Mouse (Mus musculus) lung, postnatal 10 days (tissue): ENCODE data around the gene Bfsp2.

ENCODE experiments used
- DNase-seq: peaks from one replicate; pipeline ENCODE4 v3.0.0; 2021

The Bfsp2 gene

GRCm38 (mm10) chr9:103426425-103426824 lies 53.8 kb downstream of the Bfsp2 start:
- DNase-seq: no peak

- no peak for DNase-seq
Observed at GRCm38 (mm10) chr9:103424869-103425268, 55.4 kb downstream of the Bfsp2 start.

DNA sequence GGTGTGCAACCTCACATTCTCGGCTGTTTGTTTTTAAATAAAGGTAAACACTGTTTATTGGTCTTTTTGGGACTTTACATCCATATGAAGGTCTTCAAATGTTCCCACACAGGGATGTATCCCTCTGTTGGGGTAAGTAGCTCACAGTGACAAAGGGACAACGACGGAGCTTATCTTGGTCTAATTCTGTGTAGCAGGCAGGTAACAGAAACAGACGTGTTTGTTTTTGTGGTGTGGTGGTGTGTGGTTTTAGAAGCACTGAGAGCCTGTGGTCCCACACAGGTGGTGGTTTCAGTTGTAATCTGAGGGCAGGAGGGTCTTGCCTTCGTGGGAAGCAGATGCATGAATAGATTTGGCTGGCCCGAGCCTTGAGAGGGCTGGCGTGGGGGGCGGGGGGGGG lies 56.3 kb downstream of the Bfsp2 start:
- no peak for DNase-seq

- no peak for DNase-seq
Observed at GRCm38 (mm10) chr9:103423384-103423783, 56.8 kb downstream of the Bfsp2 start.

GRCm38 (mm10) chr9:103422847-103423246 lies 57.4 kb downstream of the Bfsp2 start:
- DNase-seq: no peak

- no peak for DNase-seq
Observed at GRCm38 (mm10) chr9:103420844-103421243, 59.4 kb downstream of the Bfsp2 start.

DNA sequence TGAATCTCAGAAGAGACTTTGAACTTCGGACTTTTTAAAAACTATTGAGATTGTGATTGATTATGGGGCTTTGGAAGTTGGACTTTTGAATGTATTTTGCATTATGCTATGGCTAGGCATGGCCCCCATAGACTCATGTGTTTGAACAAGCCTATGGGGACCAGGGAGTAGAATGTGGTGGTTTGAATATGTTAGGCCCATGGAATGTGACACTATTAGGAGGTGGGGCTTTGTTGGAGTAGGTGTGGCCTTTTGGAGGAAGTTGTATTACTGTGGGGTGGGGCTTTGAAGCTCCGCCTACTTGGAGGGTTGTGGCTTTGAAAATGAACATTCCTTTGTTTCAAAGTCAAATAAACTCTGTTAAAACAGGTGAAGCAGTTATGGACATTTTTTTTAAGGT lies 61.4 kb downstream of the Bfsp2 start:
- peak; percentile 41 for DNase-seq

- DNase-seq: peak; percentile 57
Observed at GRCm38 (mm10) chr9:103418267-103418666, 62.0 kb downstream of the Bfsp2 start.

DNA sequence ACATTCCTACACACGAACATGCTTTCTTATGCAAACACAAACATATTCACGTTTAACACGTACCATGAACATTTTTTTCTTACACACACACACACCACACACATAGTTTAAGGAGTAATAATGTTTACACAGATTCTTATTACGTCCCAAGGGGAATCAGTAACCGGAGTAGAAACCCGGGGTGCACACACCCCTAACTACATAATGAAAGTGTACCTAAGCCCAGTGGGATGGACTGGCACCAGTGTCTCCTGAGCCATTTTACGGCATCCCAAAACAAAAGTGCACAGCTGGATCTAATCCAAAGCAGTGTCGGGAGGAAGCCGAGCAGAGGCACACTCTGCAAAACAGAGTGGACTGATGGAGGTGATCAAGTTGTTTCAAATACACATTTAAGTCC lies 66.8 kb downstream of the Bfsp2 start:
- DNase-seq: no peak

- no peak for DNase-seq
Observed at GRCm38 (mm10) chr9:103409119-103409518, 71.1 kb downstream of the Bfsp2 start.

- no peak for DNase-seq
Observed at GRCm38 (mm10) chr9:103408136-103408777, 72.0 kb downstream of the Bfsp2 start.

GRCm38 (mm10) chr9:103403331-103403973 lies 76.8 kb downstream of the Bfsp2 start:
- DNase-seq: no peak

- DNase-seq: no peak
Observed at GRCm38 (mm10) chr9:103398509-103399157, 81.6 kb downstream of the Bfsp2 start.

DNA sequence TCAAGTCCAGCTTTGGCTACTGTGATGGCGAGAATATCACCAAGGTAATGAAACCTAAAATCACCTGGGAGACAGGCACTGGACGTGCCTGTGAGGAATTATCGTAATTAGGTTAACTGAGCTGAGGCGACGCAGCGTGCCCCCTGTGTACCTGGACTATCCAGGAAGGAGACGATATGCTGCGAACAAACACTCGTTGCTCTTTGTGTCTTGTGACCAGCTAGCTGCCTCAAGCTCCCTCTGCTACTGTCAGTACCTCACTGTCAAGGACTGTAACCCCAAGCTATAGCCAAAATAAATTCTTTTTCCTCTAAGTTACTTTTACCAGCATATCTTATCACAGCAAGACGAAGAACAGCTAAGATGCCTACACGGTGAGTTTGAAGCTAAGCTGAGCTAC lies 87.0 kb downstream of the Bfsp2 start:
- DNase-seq: no peak

GRCm38 (mm10) chr9:103391796-103392372 lies 88.3 kb downstream of the Bfsp2 start:
- no peak for DNase-seq

GRCm38 (mm10) chr9:103389261-103389660 lies 91.0 kb downstream of the Bfsp2 start:
- no peak for DNase-seq

- no peak for DNase-seq
Observed at GRCm38 (mm10) chr9:103387011-103387653, 93.1 kb downstream of the Bfsp2 start.

GRCm38 (mm10) chr9:103386573-103386972 lies 93.6 kb downstream of the Bfsp2 start:
- DNase-seq: no peak

GRCm38 (mm10) chr9:103385600-103385999 lies 94.6 kb downstream of the Bfsp2 start:
- no peak for DNase-seq

DNA sequence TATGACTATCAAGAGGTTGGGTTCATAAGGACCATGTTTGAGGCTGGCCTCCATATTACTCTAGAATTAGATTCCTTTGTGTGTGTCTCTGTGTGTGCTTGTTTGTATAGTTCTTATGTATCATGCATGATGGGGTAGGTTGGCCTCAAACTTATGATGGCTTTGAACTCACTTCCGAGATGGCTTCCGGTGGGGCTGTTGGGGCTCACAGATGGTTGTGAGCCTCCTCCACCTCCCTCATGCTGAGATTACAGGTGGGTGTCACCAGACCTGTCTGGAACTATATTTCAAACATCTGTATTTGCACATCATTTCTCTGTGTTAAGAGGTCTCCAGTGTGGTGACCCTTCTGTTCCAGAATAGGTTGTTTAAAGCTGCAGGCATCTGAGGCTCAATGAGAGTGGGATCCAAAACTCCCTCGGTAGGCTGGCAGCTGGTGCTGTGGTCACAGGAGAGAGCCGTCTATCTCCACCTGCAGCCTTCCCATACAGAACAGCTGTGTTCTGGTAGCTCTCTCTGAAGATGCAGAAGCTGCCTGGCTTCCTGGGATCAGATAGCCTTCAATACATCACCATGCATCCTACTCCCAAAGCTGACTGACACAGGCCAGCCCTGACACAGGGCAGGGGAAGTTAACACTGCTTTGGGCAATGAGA lies 96.0 kb downstream of the Bfsp2 start:
- DNase-seq: no peak

- no peak for DNase-seq
Observed at GRCm38 (mm10) chr9:103383576-103383975, 96.6 kb downstream of the Bfsp2 start.

GRCm38 (mm10) chr9:103382989-103383388 lies 97.2 kb downstream of the Bfsp2 start:
- no peak for DNase-seq

- DNase-seq: no peak
Observed at GRCm38 (mm10) chr9:103380566-103380965, 99.7 kb downstream of the Bfsp2 start.
